Mouse (Mus musculus) ES-E14 (cell line): ENCODE measurements around the gene Rsf1.

Experiments used
- CHD2 ChIP-seq: IDR thresholded peaks from 2 replicates; pipeline ENCODE4 v1.6.1; 2014; ENCODE audit warnings: mild to moderate bottlenecking, low read depth, low read length, inconsistent platforms
- HCFC1 ChIP-seq: IDR thresholded peaks from 2 replicates; pipeline ENCODE4 v1.6.1; 2012; ENCODE audit warnings: low read length, inconsistent platforms, borderline replicate concordance; ENCODE audit not compliant: insufficient read depth
- MAFK ChIP-seq: IDR thresholded peaks from 2 replicates; pipeline ENCODE4 v1.6.1; 2014; ENCODE audit warnings: mild to moderate bottlenecking, low read depth, low read length, inconsistent platforms; ENCODE audit not compliant: insufficient read depth
- ZC3H11A ChIP-seq: IDR thresholded peaks from 2 replicates; pipeline ENCODE4 v1.6.1; 2012; ENCODE audit warnings: low read depth, mild to moderate bottlenecking, inconsistent platforms, low read length, borderline replicate concordance
- ZNF384 ChIP-seq: IDR thresholded peaks from 2 replicates; pipeline ENCODE4 v1.6.1; 2012; ENCODE audit warnings: low read depth, low read length, inconsistent platforms

- no peak for TF ChIP-seq ZC3H11A
- no peak for TF ChIP-seq HCFC1
- TF ChIP-seq CHD2 = no peak
- no peak for TF ChIP-seq MAFK
- TF ChIP-seq ZNF384 = no peak
Observed at GRCm38 (mm10) chr7:97737256-97737637, 157.6 kb downstream of the Rsf1 start.
